Mouse (Mus musculus) MEL (cell line): ENCODE data around the gene 4930523C07Rik.

Experiments
- CHD2 ChIP-seq: IDR thresholded peaks from 2 replicates; pipeline ENCODE4 v1.6.1; 2011; ENCODE audit warnings: low read length, improper control_type of control experiment
- CTCF ChIP-seq, 3 experiments: IDR thresholded peaks in 2 of 3; conservative IDR thresholded peaks in 1 of 3; 2 replicates each; pipeline ENCODE4 v1.5.1; 2011 to 2012; ENCODE audit warnings: low read length in 3 of 3, low read depth in 2 of 3, mild to moderate bottlenecking in 2 of 3, improper control_type of control experiment in 1 of 3, inconsistent platforms in 1 of 3, mixed read lengths in 1 of 3, moderate library complexity in 1 of 3; ENCODE audit not compliant: control insufficient read depth in 1 of 3, insufficient read depth in 1 of 3, poor library complexity in 1 of 3, severe bottlenecking in 1 of 3
- EP300 ChIP-seq, 2 experiments: IDR thresholded peaks; 2 replicates each; pipeline ENCODE4 v1.6.1; 2011; ENCODE audit warnings: improper control_type of control experiment in 2 of 2, low read length in 2 of 2, low read depth in 1 of 2, mild to moderate bottlenecking in 1 of 2
- GATA1 ChIP-seq: IDR thresholded peaks from 2 replicates; pipeline ENCODE4 v1.6.1; 2011; ENCODE audit warnings: low read depth, low read length, improper control_type of control experiment
- MAFK ChIP-seq: IDR thresholded peaks from 2 replicates; pipeline ENCODE4 v1.6.1; 2011; ENCODE audit warnings: low read depth, mild to moderate bottlenecking, low read length, improper control_type of control experiment, borderline replicate concordance
- MAX ChIP-seq: IDR thresholded peaks from 2 replicates; pipeline ENCODE4 v1.6.1; 2011; ENCODE audit warnings: low read length, improper control_type of control experiment
- MYC ChIP-seq: IDR thresholded peaks from 2 replicates; pipeline ENCODE4 v1.6.1; 2011; ENCODE audit warnings: low read depth, mild to moderate bottlenecking, low read length, improper control_type of control experiment, moderate library complexity
- POLR2A ChIP-seq, 2 experiments: IDR thresholded peaks; 2 replicates each; pipeline ENCODE4 v1.6.1; 2011 to 2012; ENCODE audit warnings: low read length in 2 of 2, mild to moderate bottlenecking in 2 of 2, control low read depth in 1 of 2, improper control_type of control experiment in 1 of 2, low read depth in 1 of 2, moderate library complexity in 1 of 2; ENCODE audit not compliant: control insufficient read depth in 1 of 2, insufficient read depth in 1 of 2, poor library complexity in 1 of 2
- RAD21 ChIP-seq: IDR thresholded peaks from 2 replicates; pipeline ENCODE4 v1.6.1; 2011; ENCODE audit warnings: mild to moderate bottlenecking, low read depth, low read length, improper control_type of control experiment
- TAL1 ChIP-seq: IDR thresholded peaks from 2 replicates; pipeline ENCODE4 v1.6.1; 2012; ENCODE audit warnings: mild to moderate bottlenecking, inconsistent platforms, low read length, moderate library complexity, mixed read lengths
- TBP ChIP-seq: IDR thresholded peaks from 2 replicates; pipeline ENCODE4 v1.8.0; 2011; ENCODE audit warnings: low read depth, low read length, improper control_type of control experiment
- USF1 ChIP-seq: IDR thresholded peaks from 2 replicates; pipeline ENCODE4 v1.6.1; 2014; ENCODE audit warnings: low read depth, mild to moderate bottlenecking, inconsistent platforms, low read length, improper control_type of control experiment, moderate library complexity

- no peak for TF ChIP-seq EP300 (IDR thresholded peaks at IDR 0.05; ENCODE audit: low read depth in 1 of 2, low read length in 2 of 2)
- no peak for TF ChIP-seq CTCF (IDR thresholded peaks at IDR 0.05 in 2 of 3, conservative IDR thresholded peaks at IDR 0.05 in 1 of 3; ENCODE audit: control insufficient read depth in 1 of 3, insufficient read depth in 1 of 3, low read depth in 2 of 3, low read length in 3 of 3, poor library complexity in 1 of 3, severe bottlenecking in 1 of 3)
- no peak for TF ChIP-seq POLR2A (IDR thresholded peaks at IDR 0.05; ENCODE audit: control insufficient read depth in 1 of 2, insufficient read depth in 1 of 2, low read depth in 1 of 2, low read length in 2 of 2, poor library complexity in 1 of 2)
- TF ChIP-seq MAFK = no peak
- TF ChIP-seq TBP = no peak
- no peak for TF ChIP-seq GATA1
- no peak for TF ChIP-seq RAD21
- no peak for TF ChIP-seq USF1
- TF ChIP-seq MAX = no peak
- no peak for TF ChIP-seq TAL1
- TF ChIP-seq CHD2 = no peak
- no peak for TF ChIP-seq MYC
Measured at GRCm38 (mm10) chr1:160050898-160051297, 6.7 kb downstream of the 4930523C07Rik start.
